Mouse (Mus musculus) cortical plate, adult 2 months (tissue): ENCODE measurements at regions not wholly inside any gene's neighbourhood (a gene's known extent, or its start where the extent isn't known, plus 50 kb on each side); places are given as distances from the start of the nearest gene placed in this dataset.

ENCODE experiments used
- CTCF ChIP-seq: fragments of 200-500 bp; IDR thresholded peaks from 2 replicates; pipeline ENCODE4 v1.5.1; 2011; ENCODE audit warnings: mild to moderate bottlenecking, control low read depth, low read length; ENCODE audit not compliant: insufficient read depth; ENCODE audit errors: extremely low read depth
- POLR2A ChIP-seq: fragments of 200-500 bp; IDR thresholded peaks from 2 replicates; pipeline ENCODE4 v1.6.1; 2011; ENCODE audit warnings: mild to moderate bottlenecking, low read length, control low read depth; ENCODE audit not compliant: insufficient read depth; ENCODE audit errors: extremely low read depth

DNA sequence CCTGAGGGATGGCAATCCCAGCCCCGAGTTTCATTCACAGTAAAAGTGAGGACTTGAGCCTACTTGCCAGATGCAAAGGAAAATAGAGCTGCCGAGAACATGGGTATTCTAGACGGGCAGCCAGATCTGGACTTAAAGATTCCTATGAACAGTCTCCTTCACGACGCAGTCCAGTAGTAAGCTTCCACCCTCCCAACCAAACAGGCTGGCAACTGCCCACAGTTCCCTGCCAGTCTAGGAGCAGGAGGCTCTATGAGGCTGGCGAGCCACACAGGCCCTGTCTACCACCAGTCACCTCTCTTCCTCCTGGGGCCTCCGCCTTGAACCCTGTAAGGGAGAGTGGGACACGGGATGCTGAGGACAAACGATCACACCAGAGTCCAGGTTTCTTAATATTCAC lies 153.5 kb upstream of the Snrpn start:
- TF ChIP-seq CTCF = no peak
- TF ChIP-seq POLR2A = no peak
